Mouse (Mus musculus): ENCODE results near the gene Pacrg.
A peak's percentile ranks its signal among the peaks of the same experiment; 100 is the strongest.

Pacrg gene

GRCm38 (mm10) chr17:10408681-10409081, 431.4 kb downstream of the Pacrg start:
- DNase-seq (ENCODE audit: low spot score in 2 of 2), result no peak

GRCm38 (mm10) chr17:10407031-10407722, 432.9 kb downstream of the Pacrg start:
- DNase-seq (ENCODE audit: low spot score in 2 of 2), result no peak

- DNase-seq (ENCODE audit: low spot score in 2 of 2), result no peak
Observed at GRCm38 (mm10) chr17:10406311-10406710, 433.8 kb downstream of the Pacrg start.

GRCm38 (mm10) chr17:10405906-10406305, 434.2 kb downstream of the Pacrg start:
- no peak for DNase-seq (ENCODE audit: low spot score in 2 of 2)

GRCm38 (mm10) chr17:10403186-10403585, 436.9 kb downstream of the Pacrg start:
- no peak for DNase-seq (ENCODE audit: low spot score in 2 of 2)

- no peak for DNase-seq (ENCODE audit: low spot score in 2 of 2)
Observed at GRCm38 (mm10) chr17:10402064-10402640, 438.0 kb downstream of the Pacrg start.

- DNase-seq (ENCODE audit: low spot score in 2 of 2), result no peak
Observed at GRCm38 (mm10) chr17:10401529-10401928, 438.6 kb downstream of the Pacrg start.

GRCm38 (mm10) chr17:10399706-10400105, 440.4 kb downstream of the Pacrg start:
- no peak for DNase-seq (ENCODE audit: low spot score in 2 of 2)

- no peak for DNase-seq (ENCODE audit: low spot score in 2 of 2)
Observed at GRCm38 (mm10) chr17:10398871-10399270, 441.2 kb downstream of the Pacrg start.

- DNase-seq (ENCODE audit: low spot score in 2 of 2), result no peak
Observed at GRCm38 (mm10) chr17:10397924-10398627, 442.0 kb downstream of the Pacrg start.

- DNase-seq (ENCODE audit: low spot score in 2 of 2), result no peak
Observed at GRCm38 (mm10) chr17:10397336-10397735, 442.8 kb downstream of the Pacrg start.

- no peak for DNase-seq (ENCODE audit: low spot score in 2 of 2)
Observed at GRCm38 (mm10) chr17:10396863-10397262, 443.2 kb downstream of the Pacrg start.

- no peak for DNase-seq (ENCODE audit: low spot score in 2 of 2)
Observed at GRCm38 (mm10) chr17:10394855-10395254, 445.3 kb downstream of the Pacrg start.

GRCm38 (mm10) chr17:10393766-10394165, 446.3 kb downstream of the Pacrg start:
- DNase-seq (ENCODE audit: low spot score in 2 of 2), result no peak

GRCm38 (mm10) chr17:10392342-10393034, 447.6 kb downstream of the Pacrg start:
- peak in 1 of 2 experiments; percentile 13 for DNase-seq (ENCODE audit: low spot score in 2 of 2)

- no peak for DNase-seq (ENCODE audit: low spot score in 2 of 2)
Observed at GRCm38 (mm10) chr17:10390232-10391172, 449.6 kb downstream of the Pacrg start.

- DNase-seq (ENCODE audit: low spot score in 2 of 2), result no peak
Observed at GRCm38 (mm10) chr17:10389740-10390139, 450.4 kb downstream of the Pacrg start.

- no peak for DNase-seq (ENCODE audit: low spot score in 2 of 2)
Observed at GRCm38 (mm10) chr17:10386548-10386947, 453.6 kb downstream of the Pacrg start.

GRCm38 (mm10) chr17:10383406-10383805, 456.7 kb downstream of the Pacrg start:
- DNase-seq (ENCODE audit: low spot score in 2 of 2), result no peak

- DNase-seq (ENCODE audit: low spot score in 2 of 2), result no peak
Observed at GRCm38 (mm10) chr17:10378467-10379175, 461.5 kb downstream of the Pacrg start.

- no peak for DNase-seq (ENCODE audit: low spot score in 2 of 2)
Observed at GRCm38 (mm10) chr17:10377606-10378005, 462.5 kb downstream of the Pacrg start.

Measured in natural killer cell, adult 2 months (primary cell).